Mouse (Mus musculus) limb, embryonic 14.5 days (tissue): ENCODE measurements around the gene Rarb. TPM values are rescaled to one million over a fixed set of nuclear protein-coding genes. Genes with fewer than 3 reads are reported as not detected.

Experiments
- ATAC-seq: fragments of 200-750 bp; cut with Nextera tagmentation; 2 replicates; pipeline ENCODE4 v1.8.0; 2017; ENCODE audit warnings: low read depth, moderate number of reproducible peaks, moderate TSS enrichment; ENCODE audit not compliant: low FRiP score
- DNase-seq: peaks from one replicate; pipeline ENCODE4 v3.0.0-alpha.2; 2015; ENCODE audit warnings: low spot score
- H3K27ac ChIP-seq: fragments of 300-500 bp; sonication (generic); replicated peaks from 2 replicates; pipeline ENCODE4 v1.5.1; 2014; ENCODE audit warnings: low read depth, mild to moderate bottlenecking, low read length, moderate library complexity, mixed read lengths
- H3K27me3 ChIP-seq: fragments of 300-500 bp; sonication (generic); 2 replicates; pipeline ENCODE4 v1.6.1; 2014; ENCODE audit warnings: low read length, mixed read lengths; ENCODE audit not compliant: control insufficient read depth, insufficient read depth
- H3K36me3 ChIP-seq: fragments of 300-500 bp; sonication (generic); 2 replicates; pipeline ENCODE4 v1.6.1; 2014; ENCODE audit warnings: mild to moderate bottlenecking, low read length, moderate library complexity, mixed read lengths; ENCODE audit not compliant: control insufficient read depth, insufficient read depth
- H3K4me1 ChIP-seq: fragments of 300-500 bp; sonication (generic); 2 replicates; pipeline ENCODE4 v1.6.1; 2014; ENCODE audit warnings: antibody characterized with exemption, low read length, mixed read lengths; ENCODE audit not compliant: control insufficient read depth, insufficient read depth
- H3K4me2 ChIP-seq: fragments of 300-500 bp; sonication (generic); replicated peaks from 2 replicates; pipeline ENCODE4 v1.6.1; 2014; ENCODE audit warnings: low read depth, mild to moderate bottlenecking, low read length, moderate library complexity; ENCODE audit not compliant: severe bottlenecking
- H3K4me3 ChIP-seq: fragments of 300-500 bp; sonication (generic); replicated peaks from 2 replicates; pipeline ENCODE4 v1.5.1; 2014; ENCODE audit warnings: low read length
- H3K9ac ChIP-seq: fragments of 300-500 bp; sonication (generic); 2 replicates; pipeline ENCODE4 v1.6.1; 2014; ENCODE audit warnings: mild to moderate bottlenecking, low read depth, low read length, moderate library complexity; ENCODE audit not compliant: severe bottlenecking
- H3K9me3 ChIP-seq: fragments of 300-500 bp; sonication (generic); 2 replicates; pipeline ENCODE4 v1.6.1; 2016; ENCODE audit warnings: low read length; ENCODE audit not compliant: control insufficient read depth
- POLR2A ChIP-seq: fragments of 200-500 bp; IDR thresholded peaks from 2 replicates; pipeline ENCODE4 v1.8.0; 2012; ENCODE audit warnings: inconsistent platforms, mild to moderate bottlenecking, moderate library complexity, borderline replicate concordance; ENCODE audit not compliant: insufficient read depth, insufficient read length; ENCODE audit errors: extremely low read depth
- WGBS: fragments of 180-500 bp; shearing (Covaris S2); extraction: QIAGEN DNeasy Blood & Tissue Kit; methylation state at CpG from one replicate; pipeline ENCODE4 v1.1.7; 2014; 5-methylcytosine and 5-hydroxymethylcytosine counted together
- polyA plus RNA-seq, 2 experiments: library from polyadenylated mRNA; depleted of rRNA in 1 of 2; stranded (reverse) in 1 of 2; unstranded in 1 of 2; fragments of >200 nt; fragmentation: Nextera tagmentation in 1 of 2; extraction: Ambion mirVana in 1 of 2; gene quantifications; 2 replicates each; pipeline versions ENCODE4 v1.2.1 to v1.2.3; 2012 to 2014

Rarb gene
- polyA plus RNA-seq, 2 experiments = 14.6 to 17.4 TPM

- TF ChIP-seq POLR2A = no peak
- Histone ChIP-seq H3K4me3 (no peak overlapping the region), H3K27me3 (no peaks in the 10 kb centered on the region)
These were observed 141.9 kb downstream of the Rarb start for GRCm38 (mm10) chr14:16677081-16677480.

DNA sequence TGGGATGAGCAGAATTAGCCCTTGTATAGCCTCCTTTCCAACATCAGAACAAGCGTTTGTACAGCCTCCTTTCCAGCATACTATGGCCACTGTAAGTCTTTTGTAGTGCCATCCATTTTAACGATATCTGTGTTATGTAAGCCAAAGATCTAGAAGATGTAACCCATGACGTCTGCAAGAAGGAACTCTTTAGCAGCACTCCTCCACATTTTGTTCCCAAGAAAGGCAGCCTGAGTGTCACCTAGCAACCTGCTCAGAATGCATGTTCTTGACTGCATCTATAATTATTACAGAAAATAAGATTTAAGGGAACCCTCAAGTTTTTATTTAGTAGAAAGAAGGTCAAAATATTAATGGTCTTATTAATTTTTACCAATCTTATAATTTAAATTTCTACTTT lies 148.4 kb downstream of the Rarb start:
- no peak overlapping the region for H3K4me3 ChIP-seq
- no peak for TF ChIP-seq POLR2A
- no peaks in the 10 kb centered on the region for H3K36me3 ChIP-seq
- no peak overlapping the region for H3K27ac ChIP-seq
- H3K9ac ChIP-seq = no peak overlapping the region
- no peaks in the 10 kb centered on the region for H3K27me3 ChIP-seq
- ATAC-seq = no peak
- no peak for DNase-seq
- 78% methylated on average over 3 of the region's 3 CpGs for WGBS
- no peaks in the 10 kb centered on the region for H3K9me3 ChIP-seq
- H3K4me2 ChIP-seq = no peak overlapping the region
- H3K4me1 ChIP-seq = no peaks in the 10 kb centered on the region

More at GRCm38 (mm10) chr14:16677081-16677480, 141.9 kb downstream of the Rarb start:
- no peak for DNase-seq
- no peaks in the 10 kb centered on the region for H3K36me3 ChIP-seq
- H3K4me2 ChIP-seq = no peak overlapping the region
- ATAC-seq = no peak
- no peaks in the 10 kb centered on the region for H3K9me3 ChIP-seq
- no peak overlapping the region for H3K27ac ChIP-seq
- H3K9ac ChIP-seq = no peak overlapping the region
- no peaks in the 10 kb centered on the region for H3K4me1 ChIP-seq

- no peak for ATAC-seq
- H3K4me1 ChIP-seq = no peaks in the 10 kb centered on the region
These were observed 179.6 kb downstream of the Rarb start for GRCm38 (mm10) chr14:16639153-16639943.

DNA sequence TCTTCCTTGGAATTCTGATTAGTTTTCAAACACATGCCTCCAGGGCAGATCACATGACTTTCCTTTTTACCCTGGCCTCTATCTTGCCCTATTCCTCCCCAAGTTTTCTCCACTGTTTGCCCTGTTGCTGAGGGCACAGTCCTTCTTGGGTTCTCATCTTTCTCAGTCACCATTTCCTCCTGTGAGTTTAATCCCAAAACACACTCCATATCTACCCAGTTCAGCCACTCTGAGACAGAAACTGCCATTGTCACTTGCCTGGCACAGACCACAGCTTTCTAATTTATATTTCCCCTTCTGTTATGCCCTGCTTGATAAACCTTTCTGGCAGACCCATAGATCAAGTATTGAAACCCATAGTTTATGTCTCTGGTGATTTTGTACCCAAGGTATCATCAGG lies 205.0 kb downstream of the Rarb start:
- no peak overlapping the region for H3K4me3 ChIP-seq
- ATAC-seq (no peak), DNase-seq (no peak)
- no peak overlapping the region for H3K4me2 ChIP-seq
- no peaks in the 10 kb centered on the region for H3K9me3 ChIP-seq
- no peak overlapping the region for H3K27ac ChIP-seq
- no peaks in the 10 kb centered on the region for H3K36me3 ChIP-seq
- H3K4me1 ChIP-seq = no peaks in the 10 kb centered on the region
- no peak for TF ChIP-seq POLR2A
- H3K9ac ChIP-seq = no peak overlapping the region
- H3K27me3 ChIP-seq = no peaks in the 10 kb centered on the region

More at GRCm38 (mm10) chr14:16639153-16639943, 179.6 kb downstream of the Rarb start:
- H3K9me3 ChIP-seq = peaks cover 23% of the 10 kb centered on the region; the same call in 1 of the 2 replicates
- no peak for DNase-seq
- no peak overlapping the region for H3K9ac ChIP-seq
- no peak overlapping the region for H3K27ac ChIP-seq
- H3K27me3 ChIP-seq = no peaks in the 10 kb centered on the region
- no peak for TF ChIP-seq POLR2A
- H3K36me3 ChIP-seq = no peaks in the 10 kb centered on the region
- 91% methylated on average over 19 of the region's 19 CpGs for WGBS
- no peak overlapping the region for H3K4me3 ChIP-seq
- no peak overlapping the region for H3K4me2 ChIP-seq

GRCm38 (mm10) chr14:16605480-16605879 lies 213.5 kb downstream of the Rarb start:
- H3K9me3 ChIP-seq = no peaks in the 10 kb centered on the region
- no peak overlapping the region for H3K4me2 ChIP-seq
- DNase-seq = no peak
- no peak overlapping the region for H3K9ac ChIP-seq
- H3K36me3 ChIP-seq = no peaks in the 10 kb centered on the region
- ATAC-seq = no peak
- peaks cover 2% of the 10 kb centered on the region; the same call in 1 of the 2 replicates for H3K4me1 ChIP-seq
- H3K27ac ChIP-seq = no peak overlapping the region
- no peaks in the 10 kb centered on the region for H3K27me3 ChIP-seq
- TF ChIP-seq POLR2A = no peak
- no peak overlapping the region for H3K4me3 ChIP-seq

- Histone ChIP-seq H3K4me3 (no peak overlapping the region), H3K9ac (no peak overlapping the region), H3K27ac (no peak overlapping the region), H3K27me3 (no peaks in the 10 kb centered on the region), H3K4me2 (no peak overlapping the region), H3K9me3 (no peaks in the 10 kb centered on the region), H3K4me1 (peaks cover 2% of the 10 kb centered on the region; the same call in 1 of the 2 replicates), H3K36me3 (no peaks in the 10 kb centered on the region)
- 19% methylated on average over 8 of the region's 8 CpGs for WGBS
- no peak for DNase-seq
- no peak for ATAC-seq
- no peak for TF ChIP-seq POLR2A
These were observed 214.4 kb downstream of the Rarb start for GRCm38 (mm10) chr14:16604469-16605064.
